Mouse (Mus musculus) liver, adult 2 months (tissue): ENCODE measurements at regions not wholly inside any gene's neighbourhood (a gene's known extent, or its start where the extent isn't known, plus 50 kb on each side); places are given as distances from the start of the nearest gene placed in this dataset.

Experiments
- DNase-seq: peaks from one replicate; pipeline ENCODE4 v3.0.0-alpha.2; 2011; ENCODE audit warnings: low read depth, low spot score; ENCODE audit errors: extremely low read depth
- H3K27ac ChIP-seq: fragments of 200-500 bp; replicated peaks from 2 replicates; pipeline ENCODE4 v1.5.1; 2012; ENCODE audit warnings: low read depth, mild to moderate bottlenecking, control low read depth, inconsistent platforms, low read length; ENCODE audit not compliant: insufficient read depth
- H3K27me3 ChIP-seq: fragments of 200-500 bp; 2 replicates; pipeline ENCODE4 v1.6.1; 2012; ENCODE audit warnings: mild to moderate bottlenecking, moderate library complexity, low read length, inconsistent platforms; ENCODE audit not compliant: control insufficient read depth, insufficient read depth
- H3K36me3 ChIP-seq: fragments of 200-500 bp; 2 replicates; pipeline ENCODE4 v1.6.1; 2012; ENCODE audit warnings: low read length, inconsistent platforms; ENCODE audit not compliant: control insufficient read depth, insufficient read depth
- H3K4me1 ChIP-seq: fragments of 200-500 bp; 2 replicates; pipeline ENCODE4 v1.6.1; 2011; ENCODE audit warnings: low read length; ENCODE audit not compliant: control insufficient read depth, insufficient read depth
- H3K4me3 ChIP-seq: fragments of 200-500 bp; 2 replicates; pipeline ENCODE4 v1.5.1; 2011; ENCODE audit warnings: low read depth, mild to moderate bottlenecking, control low read depth, low read length, moderate library complexity; ENCODE audit not compliant: insufficient read depth
- H3K79me2 ChIP-seq: fragments of 200-500 bp; 2 replicates; pipeline ENCODE4 v1.6.1; 2012; ENCODE audit warnings: inconsistent platforms, mild to moderate bottlenecking, low read length, moderate library complexity; ENCODE audit not compliant: control insufficient read depth, insufficient read depth
- H3K9ac ChIP-seq: fragments of 200-500 bp; 2 replicates; pipeline ENCODE4 v1.6.1; 2012; ENCODE audit warnings: low read depth, mild to moderate bottlenecking, control low read depth, inconsistent platforms, low read length
- CTCF ChIP-seq: fragments of 200-500 bp; IDR thresholded peaks from 2 replicates; pipeline ENCODE4 v1.5.1; 2011; ENCODE audit warnings: low read depth, low read length, control low read depth
- POLR2A ChIP-seq: fragments of 200-500 bp; IDR thresholded peaks from 2 replicates; pipeline ENCODE4 v1.6.1; 2011; ENCODE audit warnings: low read length, control low read depth; ENCODE audit not compliant: insufficient read depth; ENCODE audit errors: extremely low read depth
- WGBS: fragments of 180-500 bp; shearing (Covaris S2); methylation state at CpG from one replicate; pipeline ENCODE4 v1.1.7; 2018; 5-methylcytosine and 5-hydroxymethylcytosine counted together

GRCm38 (mm10) chr14:25027842-25028241, 431.1 kb upstream of the Zmiz1 start:
- Histone ChIP-seq H3K36me3 (no peaks in the 10 kb centered on the region), H3K4me3 (no peak overlapping the region)
- 84% methylated on average over 1 of the region's 1 CpGs for WGBS

GRCm38 (mm10) chr14:25030881-25031280, 428.1 kb upstream of the Zmiz1 start:
- no peak for DNase-seq
- H3K27me3 ChIP-seq: no peaks in the 10 kb centered on the region
- H3K36me3 ChIP-seq: no peaks in the 10 kb centered on the region
- no peaks in the 10 kb centered on the region for H3K4me1 ChIP-seq
- H3K4me3 ChIP-seq: no peak overlapping the region
- H3K79me2 ChIP-seq: no peaks in the 10 kb centered on the region
- no peak for TF ChIP-seq POLR2A
- no peak for TF ChIP-seq CTCF
- 82% methylated on average over 6 of the region's 6 CpGs for WGBS
- no peak overlapping the region for H3K27ac ChIP-seq
- no peak overlapping the region for H3K9ac ChIP-seq

More at GRCm38 (mm10) chr14:25027842-25028241, 431.1 kb upstream of the Zmiz1 start:
- DNase-seq: no peak
- H3K4me1 ChIP-seq: no peaks in the 10 kb centered on the region
- TF ChIP-seq CTCF: no peak
- 0 out of 2 replicates have a peak, but pooled peaks cover 2% of the 10 kb centered on the region for H3K27me3 ChIP-seq
- no peak overlapping the region for H3K27ac ChIP-seq
- H3K79me2 ChIP-seq: no peaks in the 10 kb centered on the region
- no peak overlapping the region for H3K9ac ChIP-seq

- 84% methylated on average over 12 of the region's 12 CpGs for WGBS
- Histone ChIP-seq H3K4me1 (no peaks in the 10 kb centered on the region), H3K27ac (no peak overlapping the region), H3K79me2 (no peaks in the 10 kb centered on the region), H3K4me3 (no peak overlapping the region), H3K27me3 (no peaks in the 10 kb centered on the region), H3K9ac (no peak overlapping the region), H3K36me3 (no peaks in the 10 kb centered on the region)
- DNase-seq: no peak
- no peak for TF ChIP-seq CTCF
- no peak for TF ChIP-seq POLR2A
Observed at GRCm38 (mm10) chr14:25031756-25032680, 427.0 kb upstream of the Zmiz1 start.

- DNase-seq: no peak
- no peak overlapping the region for H3K27ac ChIP-seq
- no peaks in the 10 kb centered on the region for H3K4me1 ChIP-seq
- 88% methylated on average over 2 of the region's 2 CpGs for WGBS
- TF ChIP-seq CTCF: no peak
- no peak for TF ChIP-seq POLR2A
- no peak overlapping the region for H3K9ac ChIP-seq
- no peaks in the 10 kb centered on the region for H3K79me2 ChIP-seq
- H3K36me3 ChIP-seq: no peaks in the 10 kb centered on the region
- H3K27me3 ChIP-seq: no peaks in the 10 kb centered on the region
- no peak overlapping the region for H3K4me3 ChIP-seq
Observed at GRCm38 (mm10) chr14:25032899-25033298, 426.1 kb upstream of the Zmiz1 start.

GRCm38 (mm10) chr14:25042265-25042664, 416.7 kb upstream of the Zmiz1 start:
- DNase-seq: no peak
- Histone ChIP-seq H3K36me3 (no peaks in the 10 kb centered on the region), H3K9ac (no peak overlapping the region), H3K4me1 (no peaks in the 10 kb centered on the region), H3K27me3 (no peaks in the 10 kb centered on the region), H3K79me2 (no peaks in the 10 kb centered on the region), H3K4me3 (no peak overlapping the region), H3K27ac (no peak overlapping the region)
- 63% methylated on average over 5 of the region's 5 CpGs for WGBS
- no peak for TF ChIP-seq CTCF
- TF ChIP-seq POLR2A: no peak

GRCm38 (mm10) chr14:25044106-25044505, 414.9 kb upstream of the Zmiz1 start:
- DNase-seq: no peak
- TF ChIP-seq POLR2A (no peak), CTCF (no peak)
- no peaks in the 10 kb centered on the region for H3K4me1 ChIP-seq
- H3K79me2 ChIP-seq: no peaks in the 10 kb centered on the region
- H3K9ac ChIP-seq: no peak overlapping the region
- H3K27me3 ChIP-seq: no peaks in the 10 kb centered on the region
- H3K4me3 ChIP-seq: no peak overlapping the region
- WGBS: 91% methylated on average over 13 of the region's 13 CpGs
- no peak overlapping the region for H3K27ac ChIP-seq
- H3K36me3 ChIP-seq: no peaks in the 10 kb centered on the region
